Mouse (Mus musculus): ENCODE data around the gene Tomm20.

GRCm38 (mm10) chr8:126913241-126914106 is 32.2 kb downstream of the Tomm20 start:
- no peak for TF ChIP-seq CTCF (IDR thresholded peaks at IDR 0.05; ENCODE audit: low read depth, low read length)
- no peak for TF ChIP-seq GATA1 (IDR thresholded peaks at IDR 0.05; ENCODE audit: borderline replicate concordance, low read length)
- TF ChIP-seq TAL1 (conservative IDR thresholded peaks at IDR 0.05; ENCODE audit: low read depth, low read length): no peak
